Mouse (Mus musculus) forebrain, embryonic 12.5 days (tissue): ENCODE data around the gene Nynrin. TPM values are rescaled to one million over a fixed set of nuclear protein-coding genes. Genes with fewer than 3 reads are reported as not detected.

ENCODE experiments used
- ATAC-seq: fragments of 200-750 bp; cut with Nextera tagmentation; 2 replicates; pipeline ENCODE4 v1.8.0; 2017; ENCODE audit warnings: moderate TSS enrichment; ENCODE audit not compliant: low FRiP score
- H3K27ac ChIP-seq: fragments of 300-500 bp; sonication (generic); 2 replicates; pipeline ENCODE4 v1.5.1; 2016; ENCODE audit warnings: mild to moderate bottlenecking
- H3K27me3 ChIP-seq: fragments of 300-500 bp; sonication (generic); 2 replicates; pipeline ENCODE4 v1.6.1; 2016; ENCODE audit warnings: mild to moderate bottlenecking
- H3K36me3 ChIP-seq: fragments of 300-500 bp; sonication (generic); replicated peaks from 2 replicates; pipeline ENCODE4 v1.6.1; 2016; ENCODE audit warnings: mild to moderate bottlenecking
- H3K4me1 ChIP-seq: fragments of 300-500 bp; sonication (generic); 2 replicates; pipeline ENCODE4 v1.6.1; 2016
- H3K4me2 ChIP-seq: fragments of 300-500 bp; sonication (generic); 2 replicates; pipeline ENCODE4 v1.6.1; 2016; ENCODE audit warnings: mild to moderate bottlenecking, moderate library complexity
- H3K4me3 ChIP-seq: fragments of 300-500 bp; sonication (generic); replicated peaks from 2 replicates; pipeline ENCODE4 v1.5.1; 2016; ENCODE audit warnings: mild to moderate bottlenecking
- H3K9ac ChIP-seq: fragments of 300-500 bp; sonication (generic); 2 replicates; pipeline ENCODE4 v1.6.1; 2016; ENCODE audit warnings: mild to moderate bottlenecking
- H3K9me3 ChIP-seq: fragments of 300-500 bp; sonication (generic); 2 replicates; pipeline ENCODE4 v1.6.1; 2016
- WGBS: fragments of 180-500 bp; shearing (Covaris S2); methylation state at CpG from one replicate; pipeline ENCODE4 v1.1.7; 2016; 5-methylcytosine and 5-hydroxymethylcytosine counted together
- polyA plus RNA-seq: library from polyadenylated mRNA; unstranded; fragments of >200 nt; fragmentation: Nextera tagmentation; extraction: Ambion mirVana; gene quantifications from 2 replicates; pipeline ENCODE4 v1.2.1, GENCODE M21; 2016

The Nynrin gene
- polyA plus RNA-seq, 1 experiment from 2014 or later: 23.9 TPM

- ATAC-seq: no peak
- no peak overlapping the region for H3K4me3 ChIP-seq
- no peaks in the 10 kb centered on the region for H3K4me1 ChIP-seq
- WGBS: 60% methylated on average over 4 of the region's 4 CpGs
- no peak overlapping the region for H3K27ac ChIP-seq
- no peak overlapping the region for H3K4me2 ChIP-seq
- no peaks in the 10 kb centered on the region for H3K9me3 ChIP-seq
- no peak overlapping the region for H3K9ac ChIP-seq
- no peaks in the 10 kb centered on the region for H3K36me3 ChIP-seq
- H3K27me3 ChIP-seq: no peaks in the 10 kb centered on the region
These were observed 59.6 kb downstream of the Nynrin start for GRCm38 (mm10) chr14:55913406-55913805.

GRCm38 (mm10) chr14:55918240-55919082, 64.7 kb downstream of the Nynrin start:
- peak; percentile 65; the same call in 1 of the 2 replicates for ATAC-seq

GRCm38 (mm10) chr14:55922475-55923232, 68.8 kb downstream of the Nynrin start:
- H3K27ac ChIP-seq: no peak overlapping the region
- H3K9me3 ChIP-seq: no peaks in the 10 kb centered on the region
- no peak for ATAC-seq
- H3K36me3 ChIP-seq: no peaks in the 10 kb centered on the region
- peaks cover 2% of the 10 kb centered on the region; the same call in 1 of the 2 replicates for H3K4me1 ChIP-seq
- 80% methylated on average over 7 of the region's 7 CpGs for WGBS
- H3K4me2 ChIP-seq: no peak overlapping the region
- no peak overlapping the region for H3K9ac ChIP-seq
- no peak overlapping the region for H3K4me3 ChIP-seq
- H3K27me3 ChIP-seq: peaks cover 3% of the 10 kb centered on the region; the same call in 1 of the 2 replicates

More at GRCm38 (mm10) chr14:55918240-55919082, 64.7 kb downstream of the Nynrin start:
- Histone ChIP-seq H3K36me3 (no peaks in the 10 kb centered on the region), H3K9me3 (no peaks in the 10 kb centered on the region), H3K27me3 (peaks cover 3% of the 10 kb centered on the region; the same call in 1 of the 2 replicates), H3K4me2 (no peak overlapping the region), H3K27ac (no peak overlapping the region), H3K9ac (no peak overlapping the region), H3K4me3 (no peak overlapping the region), H3K4me1 (peaks cover 2% of the 10 kb centered on the region; the same call in 1 of the 2 replicates)
- WGBS: 44% methylated on average over 14 of the region's 14 CpGs

Other genes with a start within 250 kb of the Nynrin start
- gene Rec8, start 236.0 kb upstream of the Nynrin start, polyA plus RNA-seq: 7.2 and 8.5 TPM in 2 replicates
- 68.5 and 68.6 TPM in 2 replicates for gene Ipo4, start 218.1 kb upstream of the Nynrin start, polyA plus RNA-seq
- gene Gm49378, start 216.1 kb upstream of the Nynrin start, polyA plus RNA-seq: 4.0 and 5.6 TPM in 2 replicates
- 68.7 and 73.4 TPM in 2 replicates for gene Tm9sf1, start 210.2 kb upstream of the Nynrin start, polyA plus RNA-seq
- gene Tssk4, start 203.8 kb upstream of the Nynrin start, polyA plus RNA-seq: 0.65 and 0.68 TPM in 2 replicates
- 60.5 and 64.5 TPM in 2 replicates for gene Mdp1, start 193.5 kb upstream of the Nynrin start, polyA plus RNA-seq
- 59.3 and 63.5 TPM in 2 replicates for gene Gmpr2, start 182.1 kb upstream of the Nynrin start, polyA plus RNA-seq
- 577 and 583 TPM in 2 replicates for gene Nedd8, start 181.9 kb upstream of the Nynrin start, polyA plus RNA-seq
- 61.6 and 68.2 TPM in 2 replicates for gene Tinf2, start 172.2 kb upstream of the Nynrin start, polyA plus RNA-seq
- 0.55 and 0.58 TPM in 2 replicates for gene Tgm1, start 140.1 kb upstream of the Nynrin start, polyA plus RNA-seq
- gene Rabggta, start 131.7 kb upstream of the Nynrin start, polyA plus RNA-seq: 32.1 and 34.0 TPM in 2 replicates
- 68.8 and 74.1 TPM in 2 replicates for gene Dhrs1, start 108.3 kb upstream of the Nynrin start, polyA plus RNA-seq
- gene Nop9, start 108.3 kb upstream of the Nynrin start, polyA plus RNA-seq: 47.9 and 52.0 TPM in 2 replicates
- 0.40 TPM in 1 of 2 replicates, not detected in the other for gene Cideb, start 95.6 kb upstream of the Nynrin start, polyA plus RNA-seq
- gene Ltb4r2, start 92.6 kb upstream of the Nynrin start, polyA plus RNA-seq: 0.20 and 0.41 TPM in 2 replicates
- gene Ltb4r1, start 88.0 kb upstream of the Nynrin start, polyA plus RNA-seq: 0.13 and 0.19 TPM in 2 replicates
- 5.5 and 6.0 TPM in 2 replicates for gene Adcy4, start 69.9 kb upstream of the Nynrin start, polyA plus RNA-seq
- 5.1 and 5.9 TPM in 2 replicates for gene Ripk3, start 65.1 kb upstream of the Nynrin start, polyA plus RNA-seq
- 25.4 and 35.6 TPM in 2 replicates for gene Nfatc4, start 30.9 kb upstream of the Nynrin start, polyA plus RNA-seq
- 0.04 and 0.27 TPM in 2 replicates for gene Cbln3, start 30.4 kb downstream of the Nynrin start, polyA plus RNA-seq
- 18.9 and 21.2 TPM in 2 replicates for gene Khnyn, start 30.9 kb downstream of the Nynrin start, polyA plus RNA-seq
- 42.6 and 51.0 TPM in 2 replicates for gene Sdr39u1, start 46.3 kb downstream of the Nynrin start, polyA plus RNA-seq
- gene Cma1, start 90.7 kb downstream of the Nynrin start, polyA plus RNA-seq: not detected in 2 replicates
- not detected in 2 replicates for gene Cma2, start 97.0 kb downstream of the Nynrin start, polyA plus RNA-seq
- not detected in 2 replicates for gene Mcpt1, start 164.0 kb downstream of the Nynrin start, polyA plus RNA-seq
- not detected in 2 replicates for gene Mcpt9, start 176.5 kb downstream of the Nynrin start, polyA plus RNA-seq
- gene Mcpt2, start 188.0 kb downstream of the Nynrin start, polyA plus RNA-seq: not detected in 2 replicates
- not detected in 2 replicates for gene Mcpt4, start 208.3 kb downstream of the Nynrin start, polyA plus RNA-seq
- gene Mcpt8, start 231.3 kb downstream of the Nynrin start, polyA plus RNA-seq: not detected in 2 replicates
- not detected in 2 replicates for gene Ctsg, start 248.6 kb downstream of the Nynrin start, polyA plus RNA-seq